Mouse (Mus musculus) heart, embryonic 12.5 days (tissue): ENCODE data around the gene Gpr68. TPM values are rescaled to one million over a fixed set of nuclear protein-coding genes. Genes with fewer than 3 reads are reported as not detected.

Source experiments
- ATAC-seq: fragments of 200-750 bp; cut with Nextera tagmentation; 2 replicates; pipeline ENCODE4 v1.8.0; 2017; ENCODE audit warnings: moderate TSS enrichment, moderate library complexity; ENCODE audit not compliant: insufficient number of reproducible peaks, low FRiP score
- H3K27ac ChIP-seq: fragments of 300-500 bp; sonication (generic); 2 replicates; pipeline ENCODE4 v1.5.1; 2016; ENCODE audit warnings: mild to moderate bottlenecking, moderate library complexity; ENCODE audit not compliant: poor library complexity, severe bottlenecking
- H3K27me3 ChIP-seq: fragments of 300-500 bp; sonication (generic); replicated peaks from 2 replicates; pipeline ENCODE4 v1.6.1; 2016; ENCODE audit warnings: mild to moderate bottlenecking, moderate library complexity
- H3K36me3 ChIP-seq: fragments of 300-500 bp; sonication (generic); 2 replicates; pipeline ENCODE4 v1.6.1; 2016; ENCODE audit warnings: mild to moderate bottlenecking, moderate library complexity
- H3K4me1 ChIP-seq: fragments of 300-500 bp; sonication (generic); replicated peaks from 2 replicates; pipeline ENCODE4 v1.6.1; 2016; ENCODE audit warnings: mild to moderate bottlenecking
- H3K4me2 ChIP-seq: fragments of 300-500 bp; sonication (generic); 2 replicates; pipeline ENCODE4 v1.6.1; 2016; ENCODE audit warnings: mild to moderate bottlenecking, moderate library complexity
- H3K4me3 ChIP-seq: fragments of 300-500 bp; sonication (generic); 2 replicates; pipeline ENCODE4 v1.5.1; 2016; ENCODE audit warnings: mild to moderate bottlenecking
- H3K9ac ChIP-seq: fragments of 300-500 bp; sonication (generic); 2 replicates; pipeline ENCODE4 v1.6.1; 2016; ENCODE audit warnings: mild to moderate bottlenecking, moderate library complexity
- H3K9me3 ChIP-seq: fragments of 300-500 bp; sonication (generic); replicated peaks from 2 replicates; pipeline ENCODE4 v1.6.1; 2016; ENCODE audit warnings: mild to moderate bottlenecking, moderate library complexity
- WGBS: fragments of 180-500 bp; shearing (Covaris S2); methylation state at CpG from one replicate; pipeline ENCODE4 v1.1.7; 2016; 5-methylcytosine and 5-hydroxymethylcytosine counted together
- polyA plus RNA-seq: library from polyadenylated mRNA; unstranded; fragments of >200 nt; fragmentation: Nextera tagmentation; extraction: Ambion mirVana; gene quantifications from 2 replicates; pipeline ENCODE4 v1.2.1, GENCODE M21; 2016

The Gpr68 gene
- polyA plus RNA-seq, 1 experiment from 2014 or later, result 6.2 TPM

DNA sequence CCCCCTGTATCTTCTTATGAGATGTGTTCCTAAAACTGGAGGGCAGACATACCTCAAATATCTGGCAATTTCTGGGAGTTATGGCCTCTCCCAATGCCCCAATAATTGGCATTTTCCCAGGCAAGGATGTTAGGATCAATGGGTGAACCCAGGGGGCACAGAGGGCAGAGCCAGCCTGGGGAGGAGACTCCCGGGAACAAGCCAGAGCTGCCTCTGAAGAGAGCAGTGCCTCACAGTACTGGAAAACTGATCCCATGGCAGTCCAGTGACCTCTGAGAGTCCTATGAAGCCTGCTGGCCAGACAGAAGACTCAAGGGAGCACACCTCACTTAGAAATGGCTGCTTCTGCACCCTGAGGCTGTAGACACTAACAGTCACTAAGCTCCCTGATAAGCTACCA lies 61.4 kb downstream of the Gpr68 start:
- H3K4me1 ChIP-seq, result no peaks in the 10 kb centered on the region
- no peak overlapping the region for H3K4me2 ChIP-seq
- H3K36me3 ChIP-seq, result no peaks in the 10 kb centered on the region
- H3K27ac ChIP-seq, result no peak overlapping the region
- no peak for ATAC-seq
- no peak overlapping the region for H3K9ac ChIP-seq
- H3K4me3 ChIP-seq, result no peak overlapping the region
- H3K27me3 ChIP-seq, result peaks cover 8% of the 10 kb centered on the region
- WGBS, result 58% methylated on average over 1 of the region's 1 CpGs
- H3K9me3 ChIP-seq, result no peaks in the 10 kb centered on the region

- Histone ChIP-seq H3K4me2 (no peak overlapping the region), H3K9ac (no peak overlapping the region), H3K9me3 (no peaks in the 10 kb centered on the region), H3K4me3 (no peak overlapping the region), H3K36me3 (no peaks in the 10 kb centered on the region), H3K4me1 (0 out of 2 replicates have a peak, but pooled peaks cover 2% of the 10 kb centered on the region), H3K27ac (no peak overlapping the region), H3K27me3 (peaks cover 3% of the 10 kb centered on the region)
- 30% methylated on average over 2 of the region's 2 CpGs for WGBS
- ATAC-seq, result no peak
These were observed 62.2 kb downstream of the Gpr68 start for GRCm38 (mm10) chr12:100845829-100846228.

DNA sequence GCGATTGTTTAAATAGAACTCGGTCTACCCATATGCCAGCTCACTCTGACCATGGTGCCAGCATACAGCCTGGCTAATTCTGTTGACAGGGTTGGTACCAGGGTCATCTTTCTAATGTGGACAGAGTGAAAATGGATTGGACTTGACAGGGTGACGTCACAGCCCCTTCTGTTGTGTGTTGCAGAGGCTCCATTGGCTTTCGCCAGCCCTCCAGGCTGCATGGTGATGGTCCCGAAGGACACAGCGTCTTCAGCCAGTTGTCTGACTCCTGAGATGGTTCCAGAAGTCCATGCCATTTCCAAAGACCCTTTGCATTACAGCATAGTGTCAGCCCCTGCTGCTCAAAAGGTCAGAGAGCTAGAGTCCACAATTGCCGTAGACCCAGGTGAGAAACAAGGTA lies 63.5 kb downstream of the Gpr68 start:
- no peak overlapping the region for H3K27ac ChIP-seq
- no peaks in the 10 kb centered on the region for H3K27me3 ChIP-seq
- H3K4me1 ChIP-seq, result 0 out of 2 replicates have a peak, but pooled peaks cover 2% of the 10 kb centered on the region
- H3K4me2 ChIP-seq, result no peak overlapping the region
- 81% methylated on average over 7 of the region's 7 CpGs for WGBS
- no peak overlapping the region for H3K9ac ChIP-seq
- H3K9me3 ChIP-seq, result no peaks in the 10 kb centered on the region
- ATAC-seq, result no peak
- no peaks in the 10 kb centered on the region for H3K36me3 ChIP-seq
- no peak overlapping the region for H3K4me3 ChIP-seq

DNA sequence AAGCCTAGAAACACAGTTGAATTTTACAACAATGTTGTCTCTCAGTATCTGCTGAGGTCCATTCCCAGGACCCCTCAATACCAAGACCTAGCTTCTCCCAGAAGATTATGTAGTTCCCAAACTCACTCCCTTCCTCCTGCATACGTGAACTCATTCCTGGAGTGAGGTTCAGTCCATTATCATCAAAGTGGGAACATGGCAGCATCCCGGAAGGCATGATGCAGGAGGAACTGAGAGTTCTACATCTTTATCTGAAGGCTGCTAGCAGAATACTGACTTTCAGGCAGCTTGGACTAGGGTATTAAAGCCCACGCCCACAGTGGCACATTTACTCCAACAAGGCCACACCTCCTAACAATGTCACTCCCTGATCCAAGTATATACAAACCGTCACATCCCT lies 64.8 kb downstream of the Gpr68 start:
- no peak overlapping the region for H3K4me3 ChIP-seq
- no peak overlapping the region for H3K27ac ChIP-seq
- no peaks in the 10 kb centered on the region for H3K9me3 ChIP-seq
- no peak overlapping the region for H3K4me2 ChIP-seq
- WGBS, result 75% methylated on average over 4 of the region's 4 CpGs
- H3K27me3 ChIP-seq, result no peaks in the 10 kb centered on the region
- no peaks in the 10 kb centered on the region for H3K36me3 ChIP-seq
- H3K9ac ChIP-seq, result no peak overlapping the region
- H3K4me1 ChIP-seq, result peaks cover 9% of the 10 kb centered on the region; the same call in 1 of the 2 replicates
- ATAC-seq, result no peak

GRCm38 (mm10) chr12:100841211-100841792 lies 66.7 kb downstream of the Gpr68 start:
- Histone ChIP-seq H3K27ac (no peak overlapping the region), H3K36me3 (no peaks in the 10 kb centered on the region), H3K4me2 (no peak overlapping the region), H3K4me1 (peaks cover 9% of the 10 kb centered on the region; the same call in 1 of the 2 replicates), H3K9ac (no peak overlapping the region), H3K27me3 (no peaks in the 10 kb centered on the region), H3K4me3 (no peak overlapping the region), H3K9me3 (no peaks in the 10 kb centered on the region)
- no peak for ATAC-seq
- WGBS, result 31% methylated on average over 3 of the region's 3 CpGs

DNA sequence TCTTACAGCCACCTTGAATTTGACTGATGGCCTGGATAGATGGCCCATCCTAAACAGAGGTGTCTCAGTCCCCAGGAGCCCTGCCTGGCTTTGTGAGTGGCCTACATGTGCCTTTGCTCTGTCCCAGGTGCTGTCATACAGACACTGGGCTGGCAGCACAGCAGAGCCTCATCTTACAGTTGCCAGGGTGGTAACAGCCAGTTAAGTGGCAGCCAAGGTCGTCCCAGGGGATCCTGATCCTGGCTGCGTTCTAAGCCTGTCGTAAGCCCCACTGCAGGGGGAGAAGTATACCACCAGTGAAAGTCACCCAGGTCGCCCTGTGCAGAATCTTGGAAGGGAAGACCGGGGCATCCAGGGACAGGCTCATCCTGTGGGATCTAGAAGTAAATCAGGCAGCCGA lies 68.1 kb downstream of the Gpr68 start:
- H3K9me3 ChIP-seq, result no peaks in the 10 kb centered on the region
- H3K9ac ChIP-seq, result no peak overlapping the region
- peaks cover 9% of the 10 kb centered on the region; the same call in 1 of the 2 replicates for H3K4me1 ChIP-seq

GRCm38 (mm10) chr12:100839079-100839600 lies 68.9 kb downstream of the Gpr68 start:
- Histone ChIP-seq H3K27ac (no peak overlapping the region), H3K36me3 (no peaks in the 10 kb centered on the region), H3K4me2 (0 out of 2 replicates have a peak overlapping the region, but pooled peaks have one; percentile 4), H3K27me3 (no peaks in the 10 kb centered on the region), H3K9ac (no peak overlapping the region), H3K4me3 (no peak overlapping the region), H3K9me3 (no peaks in the 10 kb centered on the region), H3K4me1 (peaks cover 9% of the 10 kb centered on the region; the same call in 1 of the 2 replicates)
- no peak for ATAC-seq
- 10% methylated on average over 8 of the region's 8 CpGs for WGBS

More for the DNA sequence above, 68.1 kb downstream of the Gpr68 start:
- 73% methylated on average over 6 of the region's 6 CpGs for WGBS
- H3K4me3 ChIP-seq, result no peak overlapping the region
- H3K36me3 ChIP-seq, result no peaks in the 10 kb centered on the region
- H3K27me3 ChIP-seq, result no peaks in the 10 kb centered on the region
- ATAC-seq, result no peak
- no peak overlapping the region for H3K27ac ChIP-seq
- no peak overlapping the region for H3K4me2 ChIP-seq

- peaks cover 9% of the 10 kb centered on the region; the same call in 1 of the 2 replicates for H3K4me1 ChIP-seq
- H3K27ac ChIP-seq, result no peak overlapping the region
- no peaks in the 10 kb centered on the region for H3K27me3 ChIP-seq
- H3K9me3 ChIP-seq, result no peaks in the 10 kb centered on the region
- no peak overlapping the region for H3K4me2 ChIP-seq
- H3K9ac ChIP-seq, result no peak overlapping the region
- H3K36me3 ChIP-seq, result no peaks in the 10 kb centered on the region
- 73% methylated on average over 3 of the region's 3 CpGs for WGBS
- ATAC-seq, result no peak
- no peak overlapping the region for H3K4me3 ChIP-seq
These were observed 70.8 kb downstream of the Gpr68 start for GRCm38 (mm10) chr12:100837208-100837607.

GRCm38 (mm10) chr12:100831629-100832325 lies 76.2 kb downstream of the Gpr68 start:
- H3K27me3 ChIP-seq, result no peaks in the 10 kb centered on the region
- no peak overlapping the region for H3K4me2 ChIP-seq
- 68% methylated on average over 8 of the region's 8 CpGs for WGBS
- no peak overlapping the region for H3K27ac ChIP-seq
- ATAC-seq, result no peak
- H3K9ac ChIP-seq, result no peak overlapping the region
- no peaks in the 10 kb centered on the region for H3K36me3 ChIP-seq
- no peaks in the 10 kb centered on the region for H3K9me3 ChIP-seq
- H3K4me1 ChIP-seq, result no peaks in the 10 kb centered on the region
- H3K4me3 ChIP-seq, result no peak overlapping the region

- ATAC-seq, result no peak
- Histone ChIP-seq H3K9ac (no peak overlapping the region), H3K4me1 (no peaks in the 10 kb centered on the region), H3K36me3 (no peaks in the 10 kb centered on the region), H3K4me3 (no peak overlapping the region), H3K27ac (no peak overlapping the region), H3K27me3 (no peaks in the 10 kb centered on the region), H3K4me2 (no peak overlapping the region), H3K9me3 (no peaks in the 10 kb centered on the region)
- WGBS, result 80% methylated on average over 2 of the region's 2 CpGs
These were observed 77.0 kb downstream of the Gpr68 start for GRCm38 (mm10) chr12:100831021-100831420.
